Mouse (Mus musculus): ENCODE results near the gene Cckar. TPM values are rescaled to one million over a fixed set of nuclear protein-coding genes. Genes with fewer than 3 reads are reported as not detected.

The Cckar gene
- polyA plus RNA-seq (2014; fragmentation: Illumina TruSeq; extraction: RNeasy Lipid Tissue Mini Kit (QIAGEN cat#74804); ENCODE audit: low read depth, low replicate concordance): not detected

DNA sequence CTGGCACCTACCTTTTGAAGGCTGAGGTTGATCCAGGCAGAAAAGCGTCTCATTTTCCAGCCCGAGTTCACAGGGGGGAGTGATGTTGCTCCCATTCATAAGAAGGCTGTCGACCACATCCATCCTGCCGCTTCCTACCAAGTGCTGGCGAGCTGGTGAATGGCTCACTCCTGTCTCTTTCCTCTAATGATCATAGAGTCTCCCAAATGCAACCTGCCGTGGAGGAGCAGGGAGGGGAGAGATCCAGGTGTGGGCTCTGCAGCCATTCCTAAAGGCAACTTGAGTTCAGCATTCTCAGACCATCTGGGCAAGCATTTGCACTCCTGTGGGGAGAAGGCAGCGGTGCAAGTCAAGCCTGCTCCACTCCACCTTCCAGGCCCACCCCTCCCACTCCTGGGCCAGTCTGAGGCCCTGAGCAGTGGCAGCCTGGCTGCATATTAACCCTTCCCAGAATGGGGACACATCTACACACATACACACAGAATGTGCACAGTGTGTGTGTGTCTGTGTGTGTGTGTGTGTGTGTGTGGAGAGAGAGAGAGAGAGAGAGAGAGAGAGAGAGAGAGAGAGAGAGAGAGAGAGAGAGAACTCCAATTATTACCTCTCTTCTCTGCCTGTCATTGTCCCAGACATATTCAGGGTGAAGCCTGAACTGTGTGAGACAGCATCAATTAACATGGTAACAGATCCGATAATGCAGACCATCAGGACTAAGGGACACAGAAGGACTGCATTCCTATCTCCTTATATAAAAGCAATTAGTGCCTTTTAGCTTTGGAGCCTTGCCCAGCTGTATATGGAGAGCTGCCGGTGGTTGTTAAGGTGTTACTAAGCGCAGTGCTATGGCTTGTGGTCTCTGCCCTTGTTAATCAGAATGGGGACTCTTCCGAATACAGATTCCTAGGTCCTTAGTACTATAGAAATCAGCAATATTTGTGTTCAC, at the start of gene Cckar:
Cckar (minus strand) TSS at position 471 of the 943 bp plus-strand sequence.

Other genes starting within 250 kb of the Cckar start
- gene Rbpj, start 241.6 kb downstream of the Cckar start, polyA plus RNA-seq (2014; fragmentation: Illumina TruSeq; extraction: RNeasy Lipid Tissue Mini Kit (QIAGEN cat#74804); ENCODE audit: low read depth, low replicate concordance): 19.2 TPM
- gene Tbc1d19, start 101.9 kb upstream of the Cckar start, polyA plus RNA-seq (2014; fragmentation: Illumina TruSeq; extraction: RNeasy Lipid Tissue Mini Kit (QIAGEN cat#74804); ENCODE audit: low read depth, low replicate concordance): 15.7 TPM

Data from heart, adult 10 weeks (tissue).